Mouse (Mus musculus): ENCODE results near the gene Slc9a8. TPM values are rescaled to one million over a fixed set of nuclear protein-coding genes. Genes with fewer than 3 reads are reported as not detected.

The Slc9a8 gene
- polyA plus RNA-seq, 2 experiments from 2014 or later: 42.4 to 75.1 TPM

DNA sequence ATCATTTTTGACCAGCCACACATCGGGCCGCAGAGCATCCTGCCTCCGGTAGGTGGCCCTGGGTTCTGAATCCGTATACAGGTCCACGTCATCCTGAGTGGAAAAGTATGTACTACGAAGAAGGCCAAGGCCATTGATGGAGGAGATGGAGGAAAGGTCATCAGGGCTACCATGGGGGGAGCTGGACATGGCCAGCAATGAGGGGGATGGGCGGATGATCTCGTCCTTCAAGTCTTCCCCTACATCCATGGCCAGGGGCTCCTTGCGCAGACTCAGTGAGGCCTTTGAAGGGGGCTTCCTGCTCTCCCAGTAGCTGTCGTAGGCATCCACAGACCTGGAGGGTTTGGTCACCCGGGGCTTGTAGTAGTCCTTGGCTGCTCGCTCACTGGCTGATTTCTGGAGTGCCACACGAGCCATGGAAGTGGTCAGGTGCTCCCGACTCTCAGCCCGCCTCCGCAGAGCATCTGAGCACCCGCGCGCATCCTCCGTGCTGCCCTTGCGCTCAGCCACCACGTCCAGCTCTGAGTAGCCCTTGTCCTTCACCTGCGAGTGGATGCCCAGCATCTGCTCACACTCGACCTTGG is 62.4 kb downstream of the Slc9a8 start:
- no peak for ATAC-seq

DNA sequence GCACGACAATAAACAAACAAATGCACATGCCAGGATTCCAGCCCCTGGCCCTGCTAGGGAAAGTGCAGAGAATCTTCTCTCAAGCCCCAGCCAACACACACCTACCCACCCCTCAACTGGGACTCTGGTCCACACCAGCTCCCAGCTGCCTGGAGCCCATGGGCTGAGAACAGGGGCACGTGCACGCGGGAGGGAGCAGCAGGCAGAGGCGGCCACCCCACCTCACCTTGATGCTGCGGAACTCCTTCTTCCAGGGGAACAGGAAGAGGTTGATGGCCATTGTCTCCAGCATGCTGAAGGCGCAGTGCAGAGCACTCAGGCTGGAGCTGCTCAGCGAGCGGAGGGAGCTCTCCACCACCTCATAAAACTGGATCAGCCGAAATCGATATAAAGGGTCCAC is 63.4 kb downstream of the Slc9a8 start:
- no peak for ATAC-seq

DNA sequence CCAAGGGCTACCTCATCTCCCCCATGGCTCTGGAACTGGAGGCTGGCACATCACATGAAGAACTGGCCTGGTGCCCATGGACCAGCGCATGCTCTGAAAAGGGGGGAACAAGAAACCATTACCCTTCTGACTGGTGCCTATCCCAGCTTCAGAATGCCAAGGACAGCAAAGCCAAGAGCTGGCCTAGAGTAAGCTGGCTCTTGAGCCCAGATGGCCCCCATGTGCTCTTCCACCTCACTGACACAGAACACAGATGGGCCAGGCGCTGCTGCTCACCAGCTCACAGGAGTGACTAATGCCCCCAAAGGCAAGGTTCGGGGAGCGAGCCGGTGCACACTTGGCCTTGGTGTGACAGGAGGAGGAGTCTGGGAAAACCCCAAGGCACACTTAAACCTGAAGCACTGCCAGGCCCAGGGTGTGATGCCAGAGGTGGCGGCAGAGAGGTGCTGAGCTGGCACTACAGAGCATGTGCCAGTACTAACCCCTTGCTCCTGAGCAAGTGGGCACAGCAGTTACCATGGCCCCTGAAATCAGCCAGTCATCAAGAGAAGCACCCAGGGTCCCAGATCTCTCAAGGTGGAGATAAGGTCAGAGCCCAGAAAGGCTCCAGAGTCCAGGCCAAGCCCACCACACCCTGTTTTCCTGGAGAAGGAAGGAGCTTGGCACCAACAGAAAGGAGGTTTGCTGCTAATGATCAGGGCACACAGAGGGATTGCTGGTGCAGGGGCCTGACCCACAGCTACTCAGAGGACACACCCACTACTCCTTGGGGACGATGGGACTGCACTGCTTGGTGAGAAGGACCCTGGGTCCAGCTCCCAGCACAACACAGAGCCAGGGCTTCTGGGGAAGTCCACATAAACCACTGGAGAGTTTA is 64.2 kb downstream of the Slc9a8 start:
- ATAC-seq: peak; percentile 45

DNA sequence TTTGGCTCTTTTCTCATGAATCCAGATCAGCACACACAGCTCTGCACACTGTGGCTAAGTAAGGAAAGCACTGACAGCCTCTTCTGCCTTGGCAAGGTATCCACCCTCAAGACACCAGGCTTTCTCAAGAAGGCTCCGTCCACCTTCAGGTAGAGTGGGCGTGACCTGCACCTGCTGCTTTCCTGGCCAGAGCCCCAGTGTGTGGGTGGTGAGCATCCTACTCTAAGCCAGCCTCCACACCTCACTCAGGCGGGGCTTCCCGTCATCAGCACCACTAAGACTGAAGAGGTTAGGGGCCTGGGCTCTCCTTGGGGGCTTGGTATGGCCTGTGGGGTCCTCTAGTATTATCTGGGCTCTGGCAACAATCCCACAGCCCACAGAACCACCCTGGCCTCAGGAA is 65.1 kb downstream of the Slc9a8 start:
- ATAC-seq: no peak

DNA sequence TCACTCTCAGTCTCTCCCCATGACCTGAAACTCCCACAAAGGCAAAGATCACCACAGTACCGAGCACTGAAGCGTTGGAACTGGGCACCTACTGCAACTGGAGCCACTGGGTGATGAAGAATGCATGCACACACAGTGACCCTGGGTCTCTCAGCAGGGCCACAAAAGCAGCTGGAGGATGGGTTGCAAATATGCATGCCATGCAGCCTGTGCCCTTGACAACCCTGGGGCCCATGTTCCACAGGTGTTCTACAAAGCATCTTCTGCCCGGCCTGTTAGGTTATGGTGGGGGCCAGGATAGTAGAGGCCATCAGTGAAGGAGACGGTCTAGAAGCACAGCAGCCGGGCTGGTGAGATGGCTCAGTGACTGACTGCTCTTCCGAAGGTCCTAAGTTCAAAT is 66.0 kb downstream of the Slc9a8 start:
- no peak for ATAC-seq

DNA sequence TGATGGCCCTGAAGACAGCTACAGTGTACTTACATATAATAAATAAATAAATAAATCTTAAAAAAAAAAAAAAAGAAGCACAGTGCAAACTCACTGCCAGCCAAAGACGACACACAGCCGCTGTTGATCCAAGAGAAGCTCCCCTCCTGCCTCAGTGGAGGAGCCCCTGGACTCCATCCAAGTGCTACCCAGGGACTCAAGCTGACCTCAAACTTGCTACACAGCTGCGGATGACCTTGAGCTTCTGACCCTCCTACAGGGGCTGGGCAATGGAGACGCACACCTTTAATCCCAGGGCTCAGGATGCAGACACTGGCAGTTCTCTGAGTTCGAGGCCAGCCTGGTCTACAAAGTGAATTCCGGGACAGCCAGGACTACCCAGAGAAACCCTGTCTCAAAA is 66.5 kb downstream of the Slc9a8 start:
- ATAC-seq: no peak

DNA sequence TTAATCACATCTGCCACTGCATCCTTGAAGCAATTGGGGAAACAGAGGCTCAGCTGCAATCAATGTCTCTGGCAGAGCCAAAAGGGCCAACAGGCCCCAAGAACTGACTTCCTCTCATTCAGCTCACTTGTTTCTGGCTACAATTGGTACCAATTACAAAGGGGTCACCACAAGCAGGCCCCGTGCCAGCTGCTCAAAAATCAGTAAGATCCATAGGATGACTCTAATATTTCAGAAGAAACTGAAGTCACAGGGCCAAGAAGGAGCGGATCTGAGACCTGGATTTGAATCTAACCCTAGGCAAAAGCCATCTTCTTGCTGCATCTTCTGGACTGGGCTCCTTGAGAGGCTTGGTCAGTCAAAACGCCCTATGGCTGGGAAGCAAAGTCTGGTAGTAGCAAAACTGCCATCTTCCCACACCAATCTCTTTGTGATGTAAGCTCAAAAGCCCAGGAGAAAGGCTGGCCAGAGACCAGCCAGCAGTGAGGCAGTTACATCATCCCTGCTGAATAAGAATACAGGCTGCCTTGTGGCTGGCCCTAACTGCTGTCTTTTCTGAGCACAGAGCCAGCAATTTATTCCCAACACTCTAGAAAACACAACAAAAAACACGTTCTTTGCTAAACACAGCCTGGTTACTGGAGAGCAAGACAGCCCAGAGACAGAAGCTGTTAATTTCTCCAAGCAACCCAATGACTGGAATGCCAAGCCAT is 69.5 kb downstream of the Slc9a8 start:
- ATAC-seq: no peak

DNA sequence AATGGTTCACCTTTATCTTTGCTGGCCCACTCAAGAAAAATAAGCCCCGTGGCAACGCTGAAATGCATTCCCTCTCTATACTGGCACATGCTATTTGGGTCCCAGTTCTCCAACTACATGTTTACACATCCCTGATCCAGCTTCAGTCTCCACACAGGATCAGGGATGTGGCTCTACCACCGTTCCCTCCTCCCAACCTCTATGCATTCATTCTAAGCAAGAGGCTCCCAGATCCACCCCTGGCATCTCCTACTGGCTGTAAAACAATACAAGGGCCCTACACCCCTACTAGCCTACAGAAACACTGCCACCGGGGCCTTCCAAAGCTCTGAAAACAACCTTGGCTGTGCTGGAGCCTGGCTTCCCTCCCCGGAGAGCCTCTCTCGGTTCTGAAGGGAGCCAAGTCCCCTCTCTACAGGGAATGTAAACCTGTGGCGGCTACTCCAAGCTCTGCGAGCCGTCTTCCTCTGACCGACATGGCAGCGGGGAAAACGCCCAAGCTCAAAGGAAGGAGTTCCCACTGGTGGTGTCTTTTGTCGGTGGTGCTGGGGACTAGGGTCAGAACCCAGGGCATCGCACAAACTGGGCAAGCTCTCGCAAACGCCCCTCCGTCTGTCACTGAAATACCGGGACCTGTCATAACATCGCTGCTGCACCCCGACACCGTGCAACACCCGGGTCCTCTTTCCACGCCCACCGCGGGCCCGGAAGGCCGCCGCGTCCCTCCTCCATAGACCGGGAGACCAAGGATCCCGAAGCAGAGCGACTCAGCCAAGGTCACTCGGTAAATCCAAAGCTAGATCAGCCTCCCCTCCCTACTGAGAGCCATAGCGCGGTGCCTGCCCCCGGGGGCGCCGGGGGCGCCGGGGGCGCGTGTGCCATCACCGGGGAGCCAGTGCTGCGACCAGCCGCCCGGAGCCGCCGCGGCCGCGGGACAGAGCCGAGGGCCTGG is 70.5 kb downstream of the Slc9a8 start, which contains the start of gene Rnf114:
Gene Rnf114, plus strand, starts transcription at position 889 of the 952 bp plus-strand sequence.
- ATAC-seq: peak; percentile 32

DNA sequence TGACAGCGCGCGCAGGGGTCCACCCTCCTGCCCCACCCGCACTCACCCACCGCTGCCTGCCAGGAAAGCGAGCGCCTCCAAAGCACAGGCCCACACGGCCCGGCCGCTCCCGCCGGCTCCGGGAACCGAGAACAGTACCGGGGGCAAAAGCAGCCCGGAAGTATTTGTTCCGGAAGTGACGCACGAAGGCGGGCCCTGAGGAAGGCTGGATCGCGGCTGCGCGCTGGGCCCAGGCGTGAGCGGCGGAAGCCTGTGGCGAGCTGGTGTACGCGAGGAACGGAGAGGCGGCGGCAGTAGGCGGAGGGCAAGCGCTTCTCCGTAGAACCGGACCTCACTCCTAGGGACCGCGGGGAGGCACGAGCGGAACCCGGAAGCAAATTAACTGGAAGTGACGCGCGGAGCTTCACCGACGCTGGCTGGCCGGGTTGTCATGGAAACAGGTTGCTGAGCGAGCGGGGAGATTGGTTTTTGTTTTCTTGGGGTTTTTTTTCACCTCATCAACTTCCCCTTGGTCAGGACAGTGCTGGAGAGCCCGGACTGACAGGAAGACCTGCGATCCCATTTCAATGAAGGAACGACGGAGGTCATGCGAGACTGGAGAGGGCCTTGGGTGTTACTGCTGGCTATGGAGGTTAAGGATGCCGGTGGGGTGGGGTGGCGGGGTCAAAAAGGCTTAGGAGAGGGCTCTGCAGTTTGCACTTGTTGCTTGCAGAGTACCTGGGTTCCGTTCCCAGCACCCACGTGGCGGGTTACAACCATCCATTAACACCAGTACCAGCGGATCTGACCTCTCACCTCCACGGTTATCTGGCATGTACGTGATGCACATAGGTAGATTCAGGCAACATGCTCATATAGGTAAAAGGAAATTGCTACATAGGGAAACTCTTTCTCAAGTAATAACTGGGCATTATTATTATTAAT is 71.5 kb downstream of the Slc9a8 start, which contains the start of gene Spata2:
Gene Spata2, minus strand, starts transcription at position 175 of the 924 bp plus-strand sequence.
- ATAC-seq: peak; percentile 83

DNA sequence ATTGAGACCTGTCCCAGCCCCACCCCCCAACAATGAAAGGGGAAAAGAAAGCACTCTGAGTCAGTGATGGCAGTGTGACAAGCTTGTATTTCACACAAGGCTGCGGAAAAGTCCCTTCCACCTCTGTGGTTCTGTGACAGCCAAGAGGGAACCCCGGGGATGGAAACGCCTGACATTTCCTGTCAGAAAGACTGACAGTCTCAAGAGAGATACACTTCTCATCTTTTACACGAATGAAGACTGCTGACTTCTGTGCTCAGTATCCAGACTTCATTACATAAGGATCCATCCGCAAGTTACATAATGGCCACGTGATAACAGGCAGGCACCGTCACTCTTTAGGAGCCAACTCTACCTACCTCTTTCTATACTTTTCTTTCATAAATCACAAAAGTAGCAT is 74.9 kb downstream of the Slc9a8 start:
- peak; percentile 24 for ATAC-seq

DNA sequence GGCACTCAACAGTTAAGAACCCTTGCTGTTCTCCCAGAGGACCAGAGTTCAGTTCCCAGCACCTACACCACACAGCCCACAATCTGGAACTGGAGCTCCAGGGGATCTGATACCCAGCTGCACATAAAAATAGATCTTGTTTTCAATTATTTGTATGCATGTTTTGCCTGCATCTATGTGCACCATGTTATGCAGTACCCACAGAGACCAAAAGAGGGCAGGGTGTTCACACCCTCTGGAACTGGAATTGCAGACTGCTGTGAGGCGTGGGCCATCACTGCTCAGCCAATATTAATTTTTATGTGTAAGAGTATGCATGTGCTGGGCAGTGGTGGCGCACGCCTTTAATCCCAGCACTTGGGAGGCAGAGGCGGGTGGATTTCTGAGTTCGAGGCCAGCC is 75.8 kb downstream of the Slc9a8 start:
- ATAC-seq: peak; percentile 25

DNA sequence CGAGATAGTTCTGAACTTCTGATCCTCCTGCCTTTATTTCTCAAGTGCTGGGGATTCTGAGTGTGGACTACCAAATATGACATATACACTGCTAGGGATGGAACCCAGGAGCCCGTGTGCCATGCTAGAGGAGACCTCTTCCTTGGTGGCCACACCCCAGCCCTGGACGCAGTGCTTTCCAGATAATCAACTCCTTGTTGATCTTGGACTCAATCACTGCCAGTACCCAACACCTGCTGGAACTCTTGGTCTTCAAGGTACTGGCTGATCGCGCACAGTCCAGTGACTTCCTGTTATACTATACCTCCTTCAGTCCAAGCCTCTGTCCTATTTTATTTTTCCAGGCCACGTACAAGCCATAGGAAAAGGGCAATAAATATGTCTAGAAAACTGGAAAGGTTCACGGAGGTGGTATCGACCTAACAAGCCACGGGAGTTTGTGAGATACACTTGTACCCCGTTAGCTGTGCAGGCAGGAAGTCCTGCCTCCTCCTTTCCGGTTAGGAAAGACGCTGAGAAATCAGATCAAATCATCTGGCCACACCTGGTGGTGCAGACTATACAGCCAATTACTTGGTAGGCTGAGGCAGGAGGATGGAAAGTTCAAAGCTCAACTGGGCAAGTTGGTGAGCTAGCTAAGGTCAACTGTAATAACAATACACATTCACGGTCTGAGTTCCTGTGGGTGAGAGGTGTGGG is 81.2 kb downstream of the Slc9a8 start:
- ATAC-seq: peak; percentile 66

DNA sequence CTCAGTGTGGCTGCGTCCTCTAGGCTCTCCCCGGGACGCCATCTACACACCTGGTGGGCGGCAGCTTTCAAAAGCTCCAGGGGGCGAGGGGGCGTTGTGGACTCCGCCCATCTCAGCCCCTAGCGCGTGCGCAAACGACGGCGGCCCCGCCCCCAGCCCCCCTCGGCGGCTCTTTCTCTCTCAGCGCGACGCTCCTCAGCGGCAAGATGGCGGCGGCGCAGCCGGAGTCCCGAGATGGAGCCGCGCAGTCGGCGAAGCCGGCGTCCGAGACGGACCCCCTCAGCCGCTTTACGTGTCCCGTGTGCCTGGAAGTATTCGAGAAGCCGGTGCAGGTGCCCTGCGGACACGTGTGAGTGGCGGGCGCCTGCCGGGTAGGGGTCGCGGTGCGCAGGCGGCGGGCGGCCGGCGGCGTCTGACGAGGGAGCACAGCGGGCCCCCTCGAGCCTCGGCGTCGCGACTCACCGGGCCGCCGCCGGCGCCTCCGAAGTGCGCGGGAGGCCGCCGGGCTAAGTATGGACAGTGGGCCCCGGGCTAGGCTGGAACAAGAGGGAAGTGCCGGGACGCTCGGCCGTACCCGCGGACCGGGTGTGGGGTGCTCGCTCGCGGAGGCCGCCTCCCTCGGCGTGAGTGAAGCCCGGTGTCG is 81.9 kb downstream of the Slc9a8 start:
- ATAC-seq: peak; percentile 65

DNA sequence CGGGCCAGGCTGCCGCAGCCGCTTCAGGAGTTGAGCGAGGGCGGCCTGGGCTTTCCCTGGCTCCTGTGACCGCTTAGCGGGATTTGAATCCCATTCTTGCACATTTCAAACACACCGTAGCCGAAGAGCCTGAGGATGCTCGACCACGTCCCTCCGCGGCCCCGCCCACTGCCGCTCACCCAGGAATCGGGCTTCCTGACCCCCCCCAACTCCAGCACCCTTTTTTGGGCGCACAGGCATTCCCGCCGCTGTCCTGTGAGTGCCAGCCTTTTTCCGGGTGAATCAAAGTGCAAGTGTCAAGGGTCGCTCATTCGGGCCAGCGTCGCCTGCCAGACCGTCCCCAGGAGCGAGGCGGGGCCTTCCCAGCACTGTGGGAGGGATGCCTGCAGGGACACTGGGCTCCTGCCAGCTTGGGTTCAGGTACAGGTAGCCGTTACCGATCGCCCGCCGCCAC is 82.4 kb downstream of the Slc9a8 start:
- no peak for ATAC-seq

DNA sequence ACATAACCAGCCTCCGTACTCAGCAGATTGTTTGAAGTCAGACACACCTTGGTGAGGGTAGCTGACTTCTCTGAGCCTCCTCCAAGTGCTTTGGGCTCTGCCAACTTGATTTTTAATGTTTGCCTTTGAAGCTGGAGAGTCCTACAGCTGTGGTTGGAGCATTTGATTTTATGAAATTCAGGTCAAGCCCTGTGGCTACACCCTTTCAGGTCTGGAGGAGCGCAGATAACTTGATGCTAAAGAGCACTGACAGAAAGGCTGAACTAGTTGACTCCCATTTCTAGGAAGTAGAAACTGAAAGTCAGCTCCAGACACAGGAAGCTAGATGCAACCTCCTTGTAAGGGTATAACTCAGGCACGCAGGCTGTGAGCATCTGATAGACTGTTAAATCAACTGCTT is 83.6 kb downstream of the Slc9a8 start:
- ATAC-seq: peak; percentile 76

DNA sequence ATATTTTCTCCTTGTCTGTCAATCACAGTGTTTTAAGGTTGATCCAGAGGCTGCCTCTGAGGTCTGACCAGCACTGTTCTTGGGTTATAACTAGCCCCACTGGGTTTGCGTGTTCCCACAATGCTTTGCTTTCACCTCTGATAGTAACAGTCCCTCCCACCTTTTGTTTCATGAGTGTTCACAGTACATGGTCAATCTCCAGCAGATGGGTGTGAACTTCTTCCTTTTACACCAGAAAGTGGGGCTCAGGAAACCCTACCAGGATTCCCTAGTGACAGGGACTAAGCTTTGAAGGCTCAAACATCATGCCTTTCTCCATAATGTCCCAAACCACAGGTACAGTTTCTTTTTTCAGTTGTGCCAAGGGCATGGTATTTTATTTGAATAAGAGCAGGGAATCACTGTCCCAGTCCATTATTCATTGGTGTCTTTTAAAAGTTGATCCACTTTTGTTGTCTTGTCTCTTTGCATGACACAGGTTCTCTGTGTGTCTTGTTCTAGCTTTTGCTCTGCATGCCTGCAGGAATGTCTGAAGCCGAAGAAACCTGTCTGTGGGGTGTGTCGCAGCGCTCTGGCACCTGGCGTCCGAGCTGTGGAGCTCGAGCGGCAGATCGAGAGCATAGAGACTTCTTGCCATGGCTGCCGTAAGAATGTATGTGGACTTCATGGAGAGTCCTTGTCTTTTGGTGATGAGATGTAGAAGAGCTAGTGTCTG is 85.2 kb downstream of the Slc9a8 start:
- ATAC-seq: no peak

DNA sequence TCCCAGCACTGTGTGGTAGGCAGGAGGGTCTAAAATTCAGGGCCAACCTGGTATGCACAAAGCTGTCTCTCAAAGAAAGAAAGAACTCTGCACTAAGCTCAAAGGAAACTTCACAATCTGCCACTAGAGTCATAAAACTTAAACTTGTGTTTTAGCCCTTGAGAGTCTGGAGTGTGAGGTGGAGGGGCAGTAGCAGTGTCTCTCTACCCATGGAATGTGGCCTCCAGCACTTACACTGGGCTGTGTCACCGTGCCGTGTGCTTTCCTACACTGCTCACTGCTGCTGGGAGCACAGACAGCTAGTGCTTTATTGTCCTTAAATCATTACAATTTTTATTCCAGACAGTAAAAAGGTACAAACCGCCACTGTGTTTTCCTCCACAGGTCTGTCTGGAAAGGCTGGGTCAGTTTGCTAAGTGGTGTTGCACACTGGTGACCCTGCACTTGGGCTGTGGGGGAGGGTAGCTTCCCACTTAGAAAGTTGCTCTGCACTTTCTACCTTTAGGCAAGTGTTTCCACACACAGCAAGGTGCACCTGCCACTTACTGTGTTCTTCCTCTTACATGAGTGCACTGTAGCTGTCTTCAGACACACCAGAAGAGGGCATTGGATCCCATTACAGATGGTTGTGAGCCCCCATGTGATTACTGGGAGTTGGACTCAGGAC is 86.3 kb downstream of the Slc9a8 start:
- no peak for ATAC-seq

DNA sequence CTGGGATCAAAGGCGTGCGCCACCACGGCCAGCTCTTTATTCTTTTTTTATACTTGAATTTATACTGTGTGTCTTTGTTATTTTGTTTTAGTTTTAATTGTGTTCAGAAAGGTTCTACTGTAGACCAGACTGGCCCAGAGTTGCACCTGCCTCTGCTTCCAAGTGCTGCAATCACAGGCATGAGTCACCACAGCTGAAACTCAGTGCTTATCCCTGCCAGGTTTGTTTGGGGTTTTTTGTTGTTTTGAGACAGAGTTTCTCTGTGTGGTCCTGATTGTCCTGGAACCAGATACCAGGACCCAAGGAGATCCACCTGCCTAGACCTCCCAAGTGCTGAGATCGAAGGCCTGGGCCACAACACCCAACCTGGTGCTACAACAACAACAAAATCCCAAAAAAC is 87.1 kb downstream of the Slc9a8 start:
- ATAC-seq: no peak

DNA sequence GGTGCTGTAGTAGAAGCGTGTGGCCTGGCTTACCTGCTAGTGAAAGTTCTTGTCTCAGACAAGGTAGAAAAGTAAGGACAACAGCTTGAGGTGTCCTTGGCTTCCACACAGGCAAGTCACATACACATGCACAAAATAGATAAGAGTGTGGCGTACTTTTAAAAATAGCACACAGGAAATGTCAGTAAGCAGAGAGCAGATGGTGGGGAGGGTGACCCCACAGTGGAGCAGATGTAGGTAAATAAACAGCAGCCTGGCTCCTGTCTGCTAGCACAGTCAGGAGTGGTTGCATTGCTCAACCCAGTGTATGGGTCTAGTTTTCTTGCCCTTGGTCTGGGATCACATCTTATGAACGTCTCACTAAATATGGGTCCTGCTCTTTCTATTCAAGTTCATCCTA is 89.0 kb downstream of the Slc9a8 start:
- peak; percentile 32 for ATAC-seq

All from CD4-positive, CD25-positive, alpha-beta regulatory T cell, adult 4 months (primary cell).